Mouse (Mus musculus): ENCODE results near the gene Chmp3.

DNA sequence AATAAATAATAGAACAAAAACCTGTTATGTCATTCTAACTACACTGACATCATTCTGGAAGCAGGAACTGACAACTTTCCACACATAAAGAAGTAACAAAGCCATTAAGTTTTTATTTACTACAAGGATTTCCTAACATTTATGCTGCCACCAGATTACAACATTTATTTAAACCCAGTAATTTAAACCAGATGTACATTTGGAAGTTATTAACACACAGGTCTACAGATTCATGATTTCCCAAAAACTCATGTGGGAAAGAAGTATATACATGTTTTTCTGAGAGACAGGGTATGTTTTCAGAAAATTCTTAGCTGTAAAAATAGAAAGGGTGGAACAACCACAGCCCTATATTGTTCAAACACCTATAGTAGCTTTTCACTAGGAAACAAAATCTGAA is 81.1 kb downstream of the Chmp3 start:
- TF ChIP-seq ETS1 (conservative IDR thresholded peaks at IDR 0.05; ENCODE audit: low read depth, low read length), result no peak
- TF ChIP-seq CTCF (conservative IDR thresholded peaks at IDR 0.05 in 1 of 2, IDR thresholded peaks at IDR 0.05 in 1 of 2; ENCODE audit: low read depth in 2 of 2, low read length in 2 of 2), result no peak
- TF ChIP-seq BHLHE40 (IDR thresholded peaks at IDR 0.05; ENCODE audit: low read depth, low read length), result no peak
- TF ChIP-seq MAZ (IDR thresholded peaks at IDR 0.05; ENCODE audit: low read depth, low read length), result no peak
- TF ChIP-seq MAX (IDR thresholded peaks at IDR 0.05; ENCODE audit: low read length), result no peak

Data from CH12.LX (cell line).